Mouse (Mus musculus) liver, embryonic 13.5 days (tissue): Measurements from ENCODE around the gene Mamstr. TPM values are rescaled to one million over a fixed set of nuclear protein-coding genes. Genes with fewer than 3 reads are reported as not detected.

Experiments used
- ATAC-seq: fragments of 200-750 bp; cut with Nextera tagmentation; 2 replicates; pipeline ENCODE4 v1.8.0; 2017; ENCODE audit warnings: low read depth, mild to moderate bottlenecking, moderate number of reproducible peaks, moderate library complexity
- DNase-seq: peaks from one replicate; pipeline ENCODE4 v3.0.0; 2022
- H3K27ac ChIP-seq: fragments of 300-500 bp; sonication (generic); 2 replicates; pipeline ENCODE4 v1.5.1; 2015; ENCODE audit warnings: moderate library complexity, mild to moderate bottlenecking, inconsistent platforms
- H3K27me3 ChIP-seq: fragments of 300-500 bp; sonication (generic); 2 replicates; pipeline ENCODE4 v1.6.1; 2015; ENCODE audit warnings: mild to moderate bottlenecking, inconsistent platforms
- H3K36me3 ChIP-seq: fragments of 300-500 bp; sonication (generic); 2 replicates; pipeline ENCODE4 v1.6.1; 2015; ENCODE audit warnings: mild to moderate bottlenecking, inconsistent platforms
- H3K4me1 ChIP-seq: fragments of 300-500 bp; sonication (generic); replicated peaks from 2 replicates; pipeline ENCODE4 v1.6.1; 2015; ENCODE audit warnings: inconsistent platforms
- H3K4me2 ChIP-seq: fragments of 300-500 bp; sonication (generic); 2 replicates; pipeline ENCODE4 v1.6.1; 2015; ENCODE audit warnings: inconsistent platforms, mild to moderate bottlenecking, moderate library complexity
- H3K4me3 ChIP-seq: fragments of 300-500 bp; sonication (generic); replicated peaks from 2 replicates; pipeline ENCODE4 v1.5.1; 2015; ENCODE audit warnings: mild to moderate bottlenecking, inconsistent platforms
- H3K9ac ChIP-seq: fragments of 300-500 bp; sonication (generic); 2 replicates; pipeline ENCODE4 v1.6.1; 2015; ENCODE audit warnings: mild to moderate bottlenecking, inconsistent platforms
- H3K9me3 ChIP-seq: fragments of 300-500 bp; sonication (generic); replicated peaks from 2 replicates; pipeline ENCODE4 v1.6.1; 2016; ENCODE audit warnings: inconsistent platforms
- WGBS: fragments of 180-500 bp; shearing (Covaris S2); methylation state at CpG from one replicate; pipeline ENCODE4 v1.1.7; 2015; ENCODE audit not compliant: insufficient replicate concordance; 5-methylcytosine and 5-hydroxymethylcytosine counted together
- polyA plus RNA-seq: library from polyadenylated mRNA; unstranded; fragments of >200 nt; fragmentation: Nextera tagmentation; extraction: Ambion mirVana; gene quantifications from 2 replicates; pipeline ENCODE4 v1.2.1, GENCODE M21; 2015

The Mamstr gene
- polyA plus RNA-seq, 1 experiment from 2014 or later = 0.46 TPM

- Histone ChIP-seq H3K4me2 (no peak overlapping the region), H3K4me3 (no peak overlapping the region), H3K9ac (no peak overlapping the region), H3K4me1 (no peaks in the 10 kb centered on the region), H3K27ac (no peak overlapping the region), H3K36me3 (no peaks in the 10 kb centered on the region), H3K9me3 (no peaks in the 10 kb centered on the region), H3K27me3 (peaks cover 51% of the 10 kb centered on the region)
- DNase-seq = no peak
- ATAC-seq = no peak
- WGBS = 30% methylated on average over 6 of the region's 6 CpGs
Observed at GRCm38 (mm10) chr7:45616277-45616676, 23.5 kb upstream of the Mamstr start.

GRCm38 (mm10) chr7:45617042-45617695 lies 22.6 kb upstream of the Mamstr start, which contains the start of gene Fut1:
Fut1 (plus strand) TSS chr7:45617289.
- H3K4me2 ChIP-seq = no peak within 1 kb of the TSS
- H3K9ac ChIP-seq = no peak within 1 kb of the TSS
- H3K9me3 ChIP-seq = no peaks in the 10 kb centered on the region
- no peak within 1 kb of the TSS for H3K27ac ChIP-seq
- no peak within 1 kb of the TSS for H3K4me3 ChIP-seq
- ATAC-seq = no peak
- H3K36me3 ChIP-seq = no peaks in the 10 kb centered on the region
- H3K27me3 ChIP-seq = peaks cover 51% of the 10 kb centered on the region
- DNase-seq = no peak
- 12% methylated on average over 31 of the region's 31 CpGs for WGBS
- 0 out of 2 replicates have a peak, but pooled peaks cover 5% of the 10 kb centered on the region for H3K4me1 ChIP-seq

DNA sequence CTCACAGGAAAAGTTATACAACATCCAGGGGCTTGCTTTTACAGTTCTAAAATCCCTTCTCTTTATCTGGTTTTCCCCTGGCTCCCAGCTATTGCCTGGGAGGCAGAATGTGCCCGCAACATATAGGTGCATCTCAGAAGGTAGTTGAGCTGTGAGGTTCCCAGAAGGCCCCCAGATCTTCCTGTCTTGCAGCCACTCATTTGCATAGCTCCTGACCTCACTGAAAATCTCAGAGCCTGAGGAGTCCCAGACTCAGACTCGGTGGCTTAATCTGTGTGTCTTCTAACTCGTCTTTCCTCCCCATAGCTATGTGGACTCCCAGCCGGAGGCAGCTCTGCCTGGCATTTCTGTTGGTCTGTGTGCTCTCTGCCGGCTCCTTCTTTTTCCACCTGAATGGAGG lies 21.5 kb upstream of the Mamstr start:
- WGBS = 60% methylated on average over 5 of the region's 5 CpGs
- Histone ChIP-seq H3K4me2 (no peak overlapping the region), H3K9me3 (no peaks in the 10 kb centered on the region), H3K4me3 (no peak overlapping the region), H3K27me3 (peaks cover 51% of the 10 kb centered on the region), H3K36me3 (no peaks in the 10 kb centered on the region), H3K4me1 (0 out of 2 replicates have a peak, but pooled peaks cover 5% of the 10 kb centered on the region), H3K27ac (no peak overlapping the region), H3K9ac (no peak overlapping the region)
- no peak for DNase-seq
- ATAC-seq = no peak

- Histone ChIP-seq H3K27me3 (peaks cover 51% of the 10 kb centered on the region), H3K27ac (no peak overlapping the region), H3K4me3 (no peak overlapping the region), H3K4me1 (0 out of 2 replicates have a peak, but pooled peaks cover 5% of the 10 kb centered on the region), H3K36me3 (no peaks in the 10 kb centered on the region), H3K9ac (no peak overlapping the region), H3K9me3 (no peaks in the 10 kb centered on the region), H3K4me2 (no peak overlapping the region)
- 66% methylated on average over 5 of the region's 5 CpGs for WGBS
- ATAC-seq (no peak), DNase-seq (no peak)
Observed at GRCm38 (mm10) chr7:45619592-45619991, 20.2 kb upstream of the Mamstr start.

DNA sequence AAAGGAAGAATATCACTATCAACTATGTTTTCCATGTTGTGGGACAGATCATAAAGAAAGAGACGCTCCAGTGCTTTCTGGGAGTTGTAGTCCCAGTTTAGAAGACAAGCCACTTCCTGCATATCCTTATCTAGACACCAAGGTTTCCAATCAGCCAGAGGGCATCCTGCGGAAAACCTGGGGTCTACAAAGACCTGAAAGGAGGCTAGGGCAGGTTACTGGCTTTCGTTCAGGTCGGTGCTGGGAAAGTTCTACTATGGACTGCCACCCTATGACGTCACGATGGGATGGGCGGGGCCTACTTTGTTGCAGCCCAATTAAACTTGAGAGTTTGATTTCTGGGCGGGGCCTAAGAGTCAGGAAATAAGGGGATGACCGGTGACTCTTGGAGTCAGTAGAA lies 18.3 kb upstream of the Mamstr start, which contains the start of gene Izumo1:
TSS of gene Izumo1 (plus strand) at position 369 of the 400 bp plus-strand sequence.
- Histone ChIP-seq H3K4me2 (peak within 1 kb of the TSS; percentile 34; the same call in 1 of the 2 replicates), H3K27ac (no peak within 1 kb of the TSS), H3K4me1 (0 out of 2 replicates have a peak, but pooled peaks cover 5% of the 10 kb centered on the region), H3K9ac (no peak within 1 kb of the TSS), H3K36me3 (no peaks in the 10 kb centered on the region), H3K27me3 (peaks cover 50% of the 10 kb centered on the region), H3K9me3 (no peaks in the 10 kb centered on the region), H3K4me3 (0 out of 2 replicates have a peak within 1 kb of the TSS, but pooled peaks have one; percentile 13)
- 17% methylated on average over 9 of the region's 9 CpGs for WGBS
- ATAC-seq (no peak), DNase-seq (peak; percentile 29)

- Histone ChIP-seq H3K9me3 (no peaks in the 10 kb centered on the region), H3K27ac (no peak overlapping the region), H3K4me2 (no peak overlapping the region), H3K4me3 (no peak overlapping the region), H3K4me1 (peaks cover 10% of the 10 kb centered on the region), H3K36me3 (no peaks in the 10 kb centered on the region), H3K9ac (no peak overlapping the region), H3K27me3 (peaks cover 51% of the 10 kb centered on the region)
- ATAC-seq = no peak
- WGBS = 74% methylated on average over 11 of the region's 11 CpGs
- no peak for DNase-seq
Observed at GRCm38 (mm10) chr7:45623507-45623906, 16.3 kb upstream of the Mamstr start.

DNA sequence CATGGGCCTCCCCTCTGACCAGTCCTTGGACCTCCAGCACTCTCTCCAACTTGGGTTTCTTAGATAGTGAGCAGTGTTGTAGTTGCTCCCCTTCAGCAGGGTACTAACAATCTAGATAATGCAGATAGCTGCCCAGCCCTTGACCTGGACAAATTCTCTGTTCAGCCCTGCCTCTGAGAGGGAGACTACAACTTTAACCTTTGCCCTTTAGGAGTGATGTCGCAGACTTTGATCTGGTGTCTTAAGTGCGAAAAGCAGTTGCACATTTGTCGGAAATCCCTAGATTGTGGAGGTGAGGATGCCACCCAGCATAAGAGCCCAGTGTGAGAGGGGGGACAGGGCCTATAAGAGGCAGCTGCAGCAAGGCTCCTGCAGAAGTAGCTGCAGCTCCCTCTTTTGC lies 15.1 kb upstream of the Mamstr start:
- WGBS = 75% methylated on average over 3 of the region's 3 CpGs
- no peaks in the 10 kb centered on the region for H3K9me3 ChIP-seq
- DNase-seq = no peak
- H3K9ac ChIP-seq = no peak overlapping the region
- no peak overlapping the region for H3K4me2 ChIP-seq
- no peak overlapping the region for H3K4me3 ChIP-seq
- H3K27me3 ChIP-seq = peaks cover 50% of the 10 kb centered on the region
- H3K4me1 ChIP-seq = peaks cover 13% of the 10 kb centered on the region
- H3K27ac ChIP-seq = no peak overlapping the region
- H3K36me3 ChIP-seq = no peaks in the 10 kb centered on the region
- no peak for ATAC-seq

GRCm38 (mm10) chr7:45625481-45625880 lies 14.3 kb upstream of the Mamstr start:
- Histone ChIP-seq H3K9ac (no peak overlapping the region), H3K9me3 (no peaks in the 10 kb centered on the region), H3K27me3 (peaks cover 53% of the 10 kb centered on the region), H3K27ac (no peak overlapping the region), H3K36me3 (no peaks in the 10 kb centered on the region), H3K4me2 (no peak overlapping the region), H3K4me3 (no peak overlapping the region), H3K4me1 (peaks cover 13% of the 10 kb centered on the region)
- DNase-seq (no peak), ATAC-seq (no peak)
- WGBS = 68% methylated on average over 8 of the region's 8 CpGs

- Histone ChIP-seq H3K27me3 (peaks cover 60% of the 10 kb centered on the region), H3K4me1 (peaks cover 9% of the 10 kb centered on the region), H3K27ac (no peak overlapping the region), H3K4me2 (no peak overlapping the region), H3K36me3 (no peaks in the 10 kb centered on the region), H3K9ac (no peak overlapping the region), H3K9me3 (no peaks in the 10 kb centered on the region), H3K4me3 (no peak overlapping the region)
- no peak for DNase-seq
- no peak for ATAC-seq
- WGBS = 53% methylated on average over 7 of the region's 7 CpGs
Observed at GRCm38 (mm10) chr7:45626571-45627076, 13.2 kb upstream of the Mamstr start.

- 0 out of 2 replicates have a peak, but pooled peaks have one; percentile 17 for ATAC-seq
- Histone ChIP-seq H3K27me3 (peaks cover 64% of the 10 kb centered on the region), H3K4me2 (peak within 1 kb of the TSS; percentile 77), H3K4me3 (peak within 1 kb of the TSS; percentile 55), H3K36me3 (no peaks in the 10 kb centered on the region), H3K4me1 (peaks cover 9% of the 10 kb centered on the region), H3K9ac (peak within 1 kb of the TSS; percentile 67), H3K9me3 (no peaks in the 10 kb centered on the region), H3K27ac (0 out of 2 replicates have a peak within 1 kb of the TSS, but pooled peaks have one; percentile 43)
- 27% methylated on average over 9 of the region's 9 CpGs for WGBS
- DNase-seq = no peak
Observed at GRCm38 (mm10) chr7:45627261-45627660, 12.5 kb upstream of the Mamstr start, which contains the start of gene Rasip1. Rasip1 (plus strand) TSS chr7:45627488.

DNA sequence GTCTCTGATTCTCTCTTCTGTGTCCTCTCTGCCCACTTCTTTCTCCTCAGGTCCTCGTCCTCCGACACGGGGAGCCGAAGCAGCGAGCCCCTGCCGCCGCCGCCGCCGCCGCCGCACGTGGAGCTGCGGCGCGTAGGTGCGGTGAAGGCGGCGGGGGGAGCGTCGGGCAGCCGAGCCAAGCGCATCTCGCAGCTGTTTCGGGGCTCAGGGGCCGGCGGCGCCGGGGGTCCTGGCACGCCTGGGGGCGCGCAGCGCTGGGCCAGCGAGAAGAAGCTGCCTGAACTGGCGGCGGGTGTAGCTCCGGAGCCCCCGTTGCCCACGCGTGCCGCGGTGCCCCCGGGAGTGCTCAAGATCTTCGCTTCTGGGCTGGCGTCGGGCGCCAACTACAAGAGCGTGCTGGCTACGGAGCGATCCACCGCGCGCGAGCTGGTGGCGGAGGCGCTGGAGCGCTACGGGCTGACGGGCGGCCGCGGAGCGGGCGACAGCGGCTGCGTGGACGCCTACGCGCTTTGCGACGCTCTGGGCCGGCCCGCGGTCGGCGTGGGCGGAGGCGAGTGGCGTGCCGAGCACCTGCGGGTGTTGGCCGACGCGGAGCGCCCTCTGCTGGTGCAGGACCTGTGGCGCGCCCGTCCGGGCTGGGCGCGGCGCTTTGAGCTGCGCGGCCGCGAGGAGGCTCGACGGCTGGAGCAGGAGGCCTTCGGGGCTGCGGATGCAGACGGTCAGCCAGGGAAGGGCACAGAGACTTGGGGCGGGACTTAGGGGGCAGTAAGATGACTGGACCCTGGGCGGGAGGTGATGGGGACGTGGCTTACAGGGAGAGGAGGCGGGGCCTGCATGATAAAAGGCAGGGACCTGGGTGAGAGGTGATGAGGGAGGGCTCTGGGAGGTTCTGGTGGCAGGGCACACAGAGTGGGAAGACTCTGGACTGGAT lies 11.1 kb upstream of the Mamstr start:
- Histone ChIP-seq H3K9me3 (no peaks in the 10 kb centered on the region), H3K27me3 (peaks cover 66% of the 10 kb centered on the region), H3K4me1 (peaks cover 11% of the 10 kb centered on the region), H3K4me2 (peak overlapping the region; percentile 77), H3K9ac (peak overlapping the region; percentile 67), H3K27ac (no peak overlapping the region), H3K4me3 (peak overlapping the region; percentile 55), H3K36me3 (no peaks in the 10 kb centered on the region)
- DNase-seq = peak; percentile 63
- ATAC-seq = peak; percentile 73
- WGBS = 1% methylated on average over 94 of the region's 105 CpGs
